17 mouse cellular contexts compared by ENCODE assay signal in genomic region chr1:34761870-34762269, GRCm38 (mm10).
"Had no signal": no experiment of that assay in that cellular context is flagged by ENCODE, and none has a peak within 500 bp of the region (broad histone marks: within the 10 kb centered on the region; RNA-seq: fewer than 3 reads in every experiment).

No protein-coding gene starts in this region.

- H3K4me2 ChIP-seq: lung, embryonic 14.5 days; midbrain, embryonic 13.5 days; neural tube, embryonic 13.5 days; neural tube, embryonic 15.5 days had no signal

- H3K27ac ChIP-seq: midbrain, embryonic 10.5 days; midbrain, embryonic 13.5 days; neural tube, embryonic 13.5 days; neural tube, embryonic 15.5 days had no signal

- H3K4me3 ChIP-seq: midbrain, embryonic 10.5 days; midbrain, embryonic 13.5 days; myocyte; neural tube, embryonic 13.5 days; neural tube, embryonic 15.5 days had no signal

- H3K36me3 ChIP-seq: midbrain, embryonic 10.5 days; midbrain, embryonic 13.5 days; neural tube, embryonic 13.5 days; neural tube, embryonic 15.5 days had no signal

- DNase-seq: lung, adult 18-20 months; lung, embryonic 14.5 days; lung, postnatal 10 days; lung, postnatal 4 days; retina, postnatal 1 day; right cerebral cortex, adult 18-20 months; right cerebral cortex, postnatal 25 days; right cerebral cortex, postnatal 4 days; spleen, adult 18-20 months; thymus, adult 2 months; thymus, postnatal 36 days had no signal

- H3K27me3 ChIP-seq: midbrain, embryonic 13.5 days; neural tube, embryonic 13.5 days; neural tube, embryonic 15.5 days had no signal

- H3K9me3 ChIP-seq: midbrain, embryonic 10.5 days; midbrain, embryonic 13.5 days; neural tube, embryonic 13.5 days; neural tube, embryonic 15.5 days had no signal

- ATAC-seq: midbrain, embryonic 13.5 days; midbrain, embryonic 16.5 days had no signal

- H3K4me1 ChIP-seq: midbrain, embryonic 10.5 days; midbrain, embryonic 13.5 days; neural tube, embryonic 13.5 days; neural tube, embryonic 15.5 days had no signal

- H3K9ac ChIP-seq: lung, embryonic 14.5 days; midbrain, embryonic 13.5 days; neural tube, embryonic 13.5 days; neural tube, embryonic 15.5 days had no signal
